Comparison of ENCODE assay signal across 11 mouse cellular contexts in genomic region chr14:77309571-77309970, GRCm38 (mm10).
DNase-seq lines count a peak whose midpoint lies in the region; TF ChIP-seq lines count a peak whose summit lies in the region.
"Had no signal": no experiment of that assay in that cellular context is flagged by ENCODE, and none has a peak within 500 bp of the region (broad histone marks: within the 10 kb centered on the region; RNA-seq: fewer than 3 reads in every experiment).

No protein-coding gene starts in this region.

- no peaks in the 10 kb centered on the region for H3K79me2 ChIP-seq in heart, adult 2 months (replicated peaks; ENCODE audit: control insufficient read depth, insufficient read depth, low read length)

- no peaks in the 10 kb centered on the region for H3K4me1 ChIP-seq in heart, adult 2 months (ENCODE audit: control insufficient read depth, insufficient read depth, low read length)

- no peak for TF ChIP-seq POLR2A in heart, adult 2 months (IDR thresholded peaks at IDR 0.05; ENCODE audit: insufficient read depth, low read depth, low read length)
- TF ChIP-seq POLR2A in brain, embryonic 14.5 days (IDR thresholded peaks at IDR 0.05; ENCODE audit: borderline replicate concordance, extremely low read depth, insufficient read depth, insufficient read length, poor library complexity, severe bottlenecking), result no peak

- H3K36me3 ChIP-seq in heart, adult 2 months (ENCODE audit: control insufficient read depth, insufficient read depth, low read length), result no peaks in the 10 kb centered on the region
- H3K36me3 ChIP-seq: forebrain, embryonic 12.5 days had no signal

- no peak overlapping the region for H3K4me3 ChIP-seq in heart, adult 2 months
- H3K4me3 ChIP-seq: forebrain, embryonic 12.5 days had no signal

- TF ChIP-seq EP300 in heart, adult 2 months (IDR thresholded peaks at IDR 0.05; ENCODE audit: insufficient read depth, low read depth, low read length), result no peak

- H3K27ac ChIP-seq in heart, adult 2 months, result no peak overlapping the region
- H3K27ac ChIP-seq: forebrain, embryonic 12.5 days had no signal

- H3K27me3 ChIP-seq in heart, adult 2 months (ENCODE audit: control insufficient read depth, insufficient read depth, low read length), result no peaks in the 10 kb centered on the region
- H3K27me3 ChIP-seq: forebrain, embryonic 12.5 days had no signal

- intact Hi-C loops in heart, postnatal 10 days (cut with DNase I), result no loop called here
- intact Hi-C loops in heart, adult 2 months (cut with DNase I), result no loop called here

- peak; percentile 3 to 8 for DNase-seq in heart, postnatal 10 days
- DNase-seq in heart, adult 2 months, result no peak
- peak; percentile 15 for DNase-seq in lung, postnatal 14 days
- DNase-seq in lung, adult 18-20 months, result no peak
- DNase-seq in brain, embryonic 14.5 days (ENCODE audit: low read depth), result peak; percentile 72
- peak; percentile 51 to 77 for DNase-seq in cerebellum, postnatal 25 days
- DNase-seq in thymus, postnatal 36 days, result no peak
- DNase-seq in spleen, adult 12 weeks (ENCODE audit: low spot score), result no peak
- DNase-seq: kidney, postnatal 36 days; thymus, postnatal 4 days had no signal

- TF ChIP-seq CTCF in heart, adult 2 months (IDR thresholded peaks at IDR 0.05), result no peak
- TF ChIP-seq CTCF in brain, embryonic 14.5 days (IDR thresholded peaks at IDR 0.05; ENCODE audit: borderline replicate concordance, extremely low read depth, insufficient read depth, insufficient read length), result no peak

- H3K9ac ChIP-seq in heart, adult 2 months (ENCODE audit: low read depth, low read length), result no peak overlapping the region
- H3K9ac ChIP-seq: forebrain, embryonic 12.5 days had no signal

- 63% methylated on average over 3 of the region's 3 CpGs for WGBS in heart, adult 2 months

Comparison
In these comparisons a context has a peak if more than half of its experiments do, and no peak if none do; other contexts are left out.
1. DNase-seq: peak in heart, postnatal 10 days (2 of 2), lung, postnatal 14 days (single experiment), brain, embryonic 14.5 days (single experiment) and cerebellum, postnatal 25 days (2 of 2); none in heart, adult 2 months (0 of 2), lung, adult 18-20 months (0 of 2), thymus, postnatal 36 days (0 of 2) and spleen, adult 12 weeks (single experiment).